8 mouse cellular contexts compared by ENCODE assay signal in the genomic region with DNA sequence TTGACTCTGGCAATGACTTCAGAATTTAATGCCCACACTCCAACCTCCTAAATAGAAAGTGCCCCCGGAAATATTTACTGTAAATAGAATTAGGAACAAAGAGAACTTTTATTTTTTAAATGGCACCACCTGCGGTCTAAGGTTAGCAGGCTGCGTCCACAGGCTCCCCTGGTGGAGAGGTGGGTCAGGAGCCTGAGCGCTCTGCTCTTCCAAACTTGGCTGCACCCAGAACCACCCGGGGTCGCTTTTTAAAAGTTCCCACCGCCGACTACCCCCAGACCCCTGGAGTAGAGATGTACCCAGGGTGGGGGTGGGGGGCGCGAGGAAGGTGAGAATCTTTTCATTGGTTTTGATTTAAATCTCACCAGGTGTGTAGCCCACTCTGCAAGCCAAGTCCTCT. TPM values are rescaled to one million over a fixed set of nuclear protein-coding genes. Genes with fewer than 3 reads are reported as not detected.
DNase-seq lines count a peak whose midpoint lies in the region; ATAC-seq and TF ChIP-seq lines count a peak whose summit lies in the region.

No protein-coding gene starts in this region.

- H3K36me3 ChIP-seq in limb, embryonic 12.5 days, result no peaks in the 10 kb centered on the region
- H3K36me3 ChIP-seq in small intestine, adult 2 months (ENCODE audit: control insufficient read depth, insufficient read depth, low read length), result no peaks in the 10 kb centered on the region

- ATAC-seq in limb, embryonic 12.5 days (ENCODE audit: insufficient number of reproducible peaks, insufficient read depth, low FRiP score, low TSS enrichment, low read depth), result no peak
- no peak for ATAC-seq in cerebellum, adult (ENCODE audit: insufficient number of reproducible peaks, low FRiP score, low TSS enrichment)

- peak overlapping the region; percentile 83 for H3K4me2 ChIP-seq in limb, embryonic 12.5 days

- no peak overlapping the region for H3K27ac ChIP-seq in embryonic fibroblast, embryonic 13.5 days (ENCODE audit: insufficient read depth, low read length)
- H3K27ac ChIP-seq in limb, embryonic 12.5 days, result no peak overlapping the region
- no peak overlapping the region for H3K27ac ChIP-seq in small intestine, adult 2 months (ENCODE audit: insufficient read depth, low read depth, low read length)

- intact Hi-C loops in left cerebral cortex, postnatal 10 days (cut with DNase I), result no loop called here

- DNase-seq in lung, adult 2 months, result no peak
- no peak for DNase-seq in lung, postnatal 14 days
- DNase-seq in left cerebral cortex, postnatal 10 days (ENCODE audit: extremely low spot score in 1 of 2, low spot score in 2 of 2), result no peak
- no peak for DNase-seq in c-Kit-positive CD71-positive TER-119-positive erythroid progenitor cells, embryonic 14.5 days (ENCODE audit: low spot score)

- 4% methylated on average over 10 of the region's 10 CpGs for WGBS in lung, adult 2 months
- 2% methylated on average over 10 of the region's 10 CpGs for WGBS in limb, embryonic 12.5 days
- WGBS in small intestine, adult 2 months, result 11% methylated on average over 10 of the region's 10 CpGs

- no peaks in the 10 kb centered on the region for H3K9me3 ChIP-seq in limb, embryonic 12.5 days

- H3K4me3 ChIP-seq in lung, adult 2 months (replicated peaks; ENCODE audit: extremely low read depth, low read depth, low read length), result peak overlapping the region; percentile 66
- H3K4me3 ChIP-seq in embryonic fibroblast, embryonic 13.5 days (ENCODE audit: insufficient read depth, low read length), result peak overlapping the region; percentile 87
- H3K4me3 ChIP-seq in limb, embryonic 12.5 days (replicated peaks), result peak overlapping the region; percentile 66
- H3K4me3 ChIP-seq in small intestine, adult 2 months (ENCODE audit: low read depth, low read length), result peak overlapping the region; percentile 34; the same call in 1 of the 2 replicates

- peaks cover 13% of the 10 kb centered on the region for H3K4me1 ChIP-seq in lung, adult 2 months (ENCODE audit: control insufficient read depth, insufficient read depth, low read length)
- H3K4me1 ChIP-seq in embryonic fibroblast, embryonic 13.5 days (ENCODE audit: control insufficient read depth, insufficient read depth, low read length), result no peaks in the 10 kb centered on the region; the same call in 1 of the 2 replicates
- peaks cover 20% of the 10 kb centered on the region for H3K4me1 ChIP-seq in limb, embryonic 12.5 days (replicated peaks)
- peaks cover 3% of the 10 kb centered on the region; the same call in 1 of the 2 replicates for H3K4me1 ChIP-seq in small intestine, adult 2 months (ENCODE audit: control insufficient read depth, insufficient read depth, insufficient read length, low read length)

- peaks cover 13% of the 10 kb centered on the region for H3K27me3 ChIP-seq in limb, embryonic 12.5 days
- H3K27me3 ChIP-seq in small intestine, adult 2 months (ENCODE audit: control insufficient read depth, insufficient read depth, low read length), result no peaks in the 10 kb centered on the region

- TF ChIP-seq CTCF in lung, adult 2 months (IDR thresholded peaks at IDR 0.05; ENCODE audit: insufficient read depth, low read length), result no peak
- no peak for TF ChIP-seq CTCF in embryonic fibroblast, embryonic 13.5 days (IDR thresholded peaks at IDR 0.05; ENCODE audit: borderline replicate concordance, insufficient read depth, low read length)
- no peak for TF ChIP-seq CTCF in small intestine, adult 2 months (IDR thresholded peaks at IDR 0.05; ENCODE audit: extremely low read depth, insufficient read length, insufficient replicate concordance, low read depth, low read length)

- 0 out of 2 replicates have a peak overlapping the region, but pooled peaks have one; percentile 40 for H3K9ac ChIP-seq in limb, embryonic 12.5 days (replicated peaks)

- no peak for TF ChIP-seq POLR2A in lung, adult 2 months (IDR thresholded peaks at IDR 0.05; ENCODE audit: borderline replicate concordance, extremely low read depth, low read depth, low read length)
- no peak for TF ChIP-seq POLR2A in embryonic fibroblast, embryonic 13.5 days (IDR thresholded peaks at IDR 0.05; ENCODE audit: low read depth, low read length)
- no peak for TF ChIP-seq POLR2A in small intestine, adult 2 months (IDR thresholded peaks at IDR 0.05; ENCODE audit: low read depth, low read length)

RNA-seq across cellular contexts. Expression of gene Cgnl1, which starts 0.9 kb away (rescaled TPM):
- polyA plus RNA-seq in lung, adult 2 months (2012; rRNA removed), result 19.3 and 32.9 TPM in 2 replicates
- polyA plus RNA-seq in embryonic fibroblast, embryonic 13.5 days (2011; ENCODE audit: insufficient read length, low read depth, missing spikeins), result 24.6 and 34.3 TPM in 2 replicates
- polyA plus RNA-seq in limb, embryonic 12.5 days (2016; fragmentation: Nextera tagmentation; extraction: Ambion mirVana), result 8.8 and 9.2 TPM in 2 replicates
- 1.0 and 2.0 TPM in 2 replicates for polyA plus RNA-seq in small intestine, adult 2 months (2012; rRNA removed)
- total RNA-seq in left cerebral cortex, postnatal 10 days (2021), result 10 to 100 TPM; 10.5 to 12.7 TPM

Comparison
In these comparisons a context has a peak if more than half of its experiments do, and no peak if none do; other contexts are left out.
1. H3K4me3 ChIP-seq: peak in every context shown above with its lines; median percentile 87 in embryonic fibroblast, embryonic 13.5 days; 66 in lung, adult 2 months; 66 in limb, embryonic 12.5 days; 34 in small intestine, adult 2 months.